Mouse (Mus musculus) forebrain, embryonic 10.5 days (tissue): ENCODE measurements around the gene Gm9044. TPM values are rescaled to one million over a fixed set of nuclear protein-coding genes. Genes with fewer than 3 reads are reported as not detected.
"Not testable (repeated sequence)": the region's sequence is repeated elsewhere in the genome, so short reads cannot be mapped to it uniquely, and the experiment has no call there.

ENCODE experiments used
- DNase-seq: peaks from one replicate; pipeline ENCODE4 v3.0.0-alpha.2; 2017; ENCODE audit warnings: low spot score; ENCODE audit errors: extremely low spot score
- H3K27ac ChIP-seq: fragments of 300-500 bp; sonication (generic); 2 replicates; pipeline ENCODE4 v1.5.1; 2016; ENCODE audit warnings: mild to moderate bottlenecking
- H3K27me3 ChIP-seq: fragments of 300-500 bp; sonication (generic); 2 replicates; pipeline ENCODE4 v1.6.1; 2016; ENCODE audit warnings: mild to moderate bottlenecking; ENCODE audit not compliant: poor library complexity, severe bottlenecking
- H3K36me3 ChIP-seq: fragments of 300-500 bp; sonication (generic); replicated peaks from 2 replicates; pipeline ENCODE4 v1.6.1; 2016; ENCODE audit warnings: mild to moderate bottlenecking, moderate library complexity
- H3K4me1 ChIP-seq: fragments of 300-500 bp; sonication (generic); 2 replicates; pipeline ENCODE4 v1.6.1; 2016
- H3K4me3 ChIP-seq: fragments of 300-500 bp; sonication (generic); 2 replicates; pipeline ENCODE4 v1.5.1; 2016; ENCODE audit warnings: mild to moderate bottlenecking, moderate library complexity
- H3K9me3 ChIP-seq: fragments of 300-500 bp; sonication (generic); 2 replicates; pipeline ENCODE4 v1.6.1; 2016; ENCODE audit warnings: mild to moderate bottlenecking, moderate library complexity
- WGBS: fragments of 180-500 bp; shearing (Covaris S2); methylation state at CpG from one replicate; pipeline ENCODE4 v1.1.7; 2016; 5-methylcytosine and 5-hydroxymethylcytosine counted together
- polyA plus RNA-seq: library from polyadenylated mRNA; unstranded; fragments of >200 nt; fragmentation: Nextera tagmentation; extraction: Ambion mirVana; gene quantifications from 2 replicates; pipeline ENCODE4 v1.2.1, GENCODE M21; 2016

Gm9044 gene
- polyA plus RNA-seq, result not detected in 2 replicates

GRCm38 (mm10) chr10:118332308-118332707 lies at the start of gene Gm9044:
Gene Gm9044, minus strand, starts transcription at chr10:118332408.
- not testable (repeated sequence) for H3K9me3 ChIP-seq, H3K27me3 ChIP-seq, H3K36me3 ChIP-seq, H3K27ac ChIP-seq, H3K4me1 ChIP-seq, DNase-seq, H3K4me3 ChIP-seq
- no CpG with 5 or more reads among the region's 14 CpGs for WGBS

- Histone ChIP-seq H3K9me3 (no peaks in the 10 kb centered on the region), H3K4me1 (0 out of 2 replicates have a peak, but pooled peaks cover 3% of the 10 kb centered on the region), H3K27me3 (no peaks in the 10 kb centered on the region), H3K36me3 (no peaks in the 10 kb centered on the region), H3K4me3 (peak overlapping the region; percentile 23), H3K27ac (no peak overlapping the region)
- peak; percentile 83 for DNase-seq
- 19% methylated on average over 10 of the region's 10 CpGs for WGBS
Observed at GRCm38 (mm10) chr10:118370443-118370842, 38.2 kb upstream of the Gm9044 start.

DNA sequence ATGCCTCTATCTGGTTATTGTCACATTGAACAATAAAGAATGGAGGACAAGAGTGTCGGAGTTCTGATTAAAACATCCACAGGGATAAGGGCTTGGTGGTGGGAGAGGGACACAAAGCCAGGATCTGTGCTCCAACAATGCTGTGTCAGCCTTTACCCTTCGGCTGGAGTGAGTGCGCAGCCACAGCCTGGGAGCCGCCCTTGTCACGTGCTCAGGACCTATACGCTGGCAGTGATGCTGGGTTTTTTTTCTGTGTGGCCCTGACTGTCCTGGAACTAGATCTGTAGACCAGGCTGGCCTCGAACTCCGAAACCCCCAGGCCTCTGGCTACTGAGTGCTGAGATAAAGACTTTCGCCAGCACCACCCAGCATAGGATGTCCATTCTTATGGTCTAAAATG lies 37.3 kb upstream of the Gm9044 start:
- Histone ChIP-seq H3K36me3 (no peaks in the 10 kb centered on the region), H3K27me3 (no peaks in the 10 kb centered on the region), H3K27ac (no peak overlapping the region), H3K4me3 (no peak overlapping the region), H3K4me1 (0 out of 2 replicates have a peak, but pooled peaks cover 3% of the 10 kb centered on the region), H3K9me3 (no peaks in the 10 kb centered on the region)
- DNase-seq, result no peak
- WGBS, result 92% methylated on average over 9 of the region's 9 CpGs

- WGBS, result no CpG with 5 or more reads among the region's 11 CpGs
- H3K27me3 ChIP-seq, H3K4me1 ChIP-seq, H3K27ac ChIP-seq, H3K9me3 ChIP-seq, H3K36me3 ChIP-seq, H3K4me3 ChIP-seq, DNase-seq: not testable (repeated sequence)
Observed at GRCm38 (mm10) chr10:118354005-118354404, 21.8 kb upstream of the Gm9044 start, which contains the start of gene Gm9049. Gene Gm9049, minus strand, starts transcription at chr10:118354105.

DNA sequence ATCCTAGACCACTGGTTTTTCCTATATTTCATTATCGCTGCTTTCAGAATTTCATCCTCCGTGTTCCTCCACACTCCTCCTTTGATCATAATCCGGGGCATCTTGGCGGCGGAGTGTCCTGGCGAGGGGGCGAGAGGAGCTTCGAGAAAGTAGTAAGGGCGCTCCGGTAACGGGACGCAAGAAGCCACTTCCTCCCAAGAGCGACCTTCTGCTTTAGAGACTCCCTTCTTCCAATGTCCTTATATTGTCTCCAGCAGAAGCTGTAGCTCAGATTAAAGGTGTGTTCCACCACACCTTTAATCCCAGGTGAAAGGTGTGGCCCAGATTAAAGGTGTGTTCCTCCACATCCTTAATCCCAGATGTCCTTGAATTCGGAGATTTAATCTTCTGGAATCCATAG lies 16.4 kb upstream of the Gm9044 start, which contains the start of gene Gm9048:
Gene Gm9048, minus strand, starts transcription at position 101 of the 400 bp plus-strand sequence.
- WGBS, result 67% methylated on average over 1 of the region's 14 CpGs
- not testable (repeated sequence) for H3K4me1 ChIP-seq, H3K9me3 ChIP-seq, H3K4me3 ChIP-seq, H3K27ac ChIP-seq, H3K36me3 ChIP-seq, H3K27me3 ChIP-seq, DNase-seq

- no CpG with 5 or more reads among the region's 14 CpGs for WGBS
- not testable (repeated sequence) for H3K9me3 ChIP-seq
Observed at GRCm38 (mm10) chr10:118343155-118343554, 10.9 kb upstream of the Gm9044 start, which contains the start of gene Gm9046. Gene Gm9046, minus strand, starts transcription at chr10:118343255.

DNA sequence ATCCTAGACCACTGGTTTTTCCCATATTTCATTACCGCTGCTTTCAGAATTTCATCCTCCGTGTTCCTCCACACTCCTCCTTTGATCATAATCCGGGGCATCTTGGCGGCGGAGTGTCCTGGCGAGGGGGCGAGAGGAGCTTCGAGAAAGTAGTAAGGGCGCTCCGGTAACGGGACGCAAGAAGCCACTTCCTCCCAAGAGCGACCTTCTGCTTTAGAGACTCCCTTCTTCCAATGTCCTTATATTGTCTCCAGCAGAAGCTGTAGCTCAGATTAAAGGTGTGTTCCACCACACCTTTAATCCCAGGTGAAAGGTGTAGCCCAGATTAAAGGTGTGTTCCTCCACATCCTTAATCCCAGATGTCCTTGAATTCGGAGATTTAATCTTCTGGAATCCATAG lies 5.5 kb upstream of the Gm9044 start, which contains the start of gene Gm9045:
Gene Gm9045, minus strand, starts transcription at position 101 of the 400 bp plus-strand sequence.
- not testable (repeated sequence) for H3K4me1 ChIP-seq, H3K4me3 ChIP-seq, H3K27me3 ChIP-seq, H3K36me3 ChIP-seq, DNase-seq, H3K9me3 ChIP-seq, H3K27ac ChIP-seq
- no CpG with 5 or more reads among the region's 14 CpGs for WGBS

More at GRCm38 (mm10) chr10:118343155-118343554, 10.9 kb upstream of the Gm9044 start, which contains the start of gene Gm9046:
- H3K36me3 ChIP-seq, H3K4me3 ChIP-seq, H3K27ac ChIP-seq, H3K4me1 ChIP-seq, H3K27me3 ChIP-seq, DNase-seq: not testable (repeated sequence)

- not testable (repeated sequence) for H3K9me3 ChIP-seq, H3K27ac ChIP-seq, H3K4me1 ChIP-seq, DNase-seq, H3K36me3 ChIP-seq, H3K4me3 ChIP-seq, H3K27me3 ChIP-seq
- no CpG with 5 or more reads among the region's 11 CpGs for WGBS
Observed at GRCm38 (mm10) chr10:118326869-118327268, 5.3 kb downstream of the Gm9044 start, which contains the start of gene Gm9040. Gene Gm9040, minus strand, starts transcription at chr10:118326969.

GRCm38 (mm10) chr10:118319024-118319423 lies 13.2 kb downstream of the Gm9044 start:
- no peak overlapping the region for H3K27ac ChIP-seq
- H3K27me3 ChIP-seq, result no peaks in the 10 kb centered on the region
- H3K9me3 ChIP-seq, result no peaks in the 10 kb centered on the region
- H3K36me3 ChIP-seq, result no peaks in the 10 kb centered on the region
- H3K4me3 ChIP-seq, result no peak overlapping the region
- DNase-seq, result no peak
- no peaks in the 10 kb centered on the region for H3K4me1 ChIP-seq
- WGBS, result 88% methylated on average over 8 of the region's 8 CpGs

DNA sequence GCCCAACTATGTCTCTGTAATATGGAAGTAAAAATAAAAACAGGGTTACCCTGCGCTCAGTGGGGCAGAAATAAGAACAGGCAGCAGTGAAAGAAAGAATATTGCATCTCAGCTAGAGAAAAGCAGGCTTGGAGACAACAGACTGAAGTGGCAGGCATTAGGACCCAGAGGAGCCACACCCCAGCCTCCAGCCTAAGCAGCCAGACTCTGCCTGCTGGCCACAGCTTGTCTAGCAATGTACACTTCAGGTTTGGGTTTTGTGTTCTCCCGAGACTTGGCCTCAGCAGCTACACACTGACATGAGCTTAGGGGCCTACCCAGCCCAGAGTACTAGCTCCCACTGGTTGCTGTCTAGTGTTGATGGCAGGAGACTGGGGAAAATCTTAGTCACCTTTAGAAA lies 30.1 kb downstream of the Gm9044 start:
- not testable (repeated sequence) for H3K27ac ChIP-seq, H3K27me3 ChIP-seq, DNase-seq, H3K9me3 ChIP-seq, H3K4me3 ChIP-seq, H3K4me1 ChIP-seq, H3K36me3 ChIP-seq
- WGBS, result 46% methylated on average over 2 of the region's 2 CpGs

- no peak for DNase-seq
- Histone ChIP-seq H3K4me3 (no peak within 1 kb of the TSS), H3K9me3 (no peaks in the 10 kb centered on the region), H3K4me1 (no peaks in the 10 kb centered on the region), H3K27me3 (no peaks in the 10 kb centered on the region), H3K27ac (no peak within 1 kb of the TSS), H3K36me3 (no peaks in the 10 kb centered on the region)
- 95% methylated on average over 6 of the region's 6 CpGs for WGBS
Observed at GRCm38 (mm10) chr10:118294938-118295337, 37.3 kb downstream of the Gm9044 start, which contains the start of gene Iltifb. Gene Iltifb, minus strand, starts transcription at chr10:118295038.

DNA sequence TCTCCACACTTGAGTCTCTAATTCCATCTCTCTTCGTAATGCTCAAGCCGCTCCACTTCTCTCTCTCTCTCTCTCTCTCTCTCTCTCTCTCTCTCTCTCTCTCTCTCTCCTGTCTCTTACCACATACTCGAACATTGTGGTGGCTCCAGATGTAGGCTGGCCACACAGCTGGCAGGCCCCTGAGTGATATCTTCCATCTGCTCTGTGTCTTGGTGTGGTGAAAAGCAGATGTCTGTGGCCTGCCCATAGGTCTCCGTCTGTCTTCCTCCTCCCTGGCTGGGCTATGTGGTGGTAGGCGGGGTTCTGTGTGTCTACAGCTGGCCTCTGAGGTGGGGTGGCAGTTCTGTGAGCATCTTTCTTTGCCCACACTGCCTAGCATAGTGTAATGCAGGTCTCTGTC lies 49.2 kb downstream of the Gm9044 start:
- not testable (repeated sequence) for H3K27ac ChIP-seq, H3K27me3 ChIP-seq, H3K9me3 ChIP-seq, H3K4me3 ChIP-seq, DNase-seq, H3K4me1 ChIP-seq, H3K36me3 ChIP-seq
- WGBS, result 93% methylated on average over 3 of the region's 5 CpGs

GRCm38 (mm10) chr10:118282565-118282964 lies 49.6 kb downstream of the Gm9044 start:
- 89% methylated on average over 7 of the region's 7 CpGs for WGBS

More at GRCm38 (mm10) chr10:118282565-118282964, 49.6 kb downstream of the Gm9044 start:
- H3K4me3 ChIP-seq, H3K27ac ChIP-seq, DNase-seq, H3K4me1 ChIP-seq, H3K27me3 ChIP-seq, H3K36me3 ChIP-seq, H3K9me3 ChIP-seq: not testable (repeated sequence)
